Mouse (Mus musculus): ENCODE data around the gene Cavin1. TPM values are rescaled to one million over a fixed set of nuclear protein-coding genes. Genes with fewer than 3 reads are reported as not detected.

Cavin1 gene
- polyA plus RNA-seq, 1 experiment from 2014 or later: 16.3 TPM

DNA sequence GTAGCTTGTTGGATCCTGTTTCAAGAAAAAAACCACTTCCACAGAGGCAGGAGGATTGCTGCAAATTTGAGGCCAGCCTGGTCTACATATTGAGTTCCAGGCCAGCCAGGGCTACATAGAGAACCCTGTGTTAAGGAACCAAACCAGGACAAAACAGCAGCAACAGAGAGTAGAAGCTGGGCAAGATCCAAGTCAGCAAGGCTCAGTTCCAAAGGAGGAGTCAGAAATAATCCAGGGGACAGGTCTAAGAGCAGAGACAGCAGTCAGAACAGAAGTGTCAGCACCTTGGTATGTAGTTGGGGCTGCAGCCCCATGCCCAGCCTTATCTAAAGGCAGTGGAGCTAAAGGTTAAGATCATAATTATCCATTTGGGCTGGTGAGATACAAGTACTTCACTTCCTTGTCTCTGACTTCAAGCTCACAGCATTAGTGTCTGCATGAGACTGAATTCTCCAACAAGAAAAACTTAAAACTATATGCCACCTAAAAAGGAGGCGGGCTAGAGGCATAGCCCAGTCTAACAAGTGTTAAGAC, 46.2 kb downstream of the Cavin1 start:
- WGBS: 96% methylated on average over 1 of the region's 1 CpGs

GRCm38 (mm10) chr11:100920887-100921624, 49.6 kb downstream of the Cavin1 start:
- DNase-seq (no peak), ATAC-seq (ENCODE audit: low FRiP score, low TSS enrichment) (no peak)
- Histone ChIP-seq H3K4me3 (replicated peaks; ENCODE audit: low read depth, low read length) (no peak overlapping the region), H3K4me2 (ENCODE audit: low read length) (no peak overlapping the region), H3K9me3 (ENCODE audit: control insufficient read depth, low read length) (no peaks in the 10 kb centered on the region), H3K27ac (replicated peaks; ENCODE audit: low read depth, low read length) (no peak overlapping the region), H3K27me3 (ENCODE audit: control insufficient read depth, insufficient read depth, low read length) (no peaks in the 10 kb centered on the region), H3K9ac (replicated peaks; ENCODE audit: low read length) (no peak overlapping the region), H3K4me1 (ENCODE audit: control insufficient read depth, insufficient read depth, low read length) (no peaks in the 10 kb centered on the region), H3K36me3 (ENCODE audit: control insufficient read depth, insufficient read depth, low read length) (no peaks in the 10 kb centered on the region)
- WGBS: 90% methylated on average over 4 of the region's 4 CpGs

More for the DNA sequence above, 46.2 kb downstream of the Cavin1 start:
- Histone ChIP-seq H3K4me3 (replicated peaks; ENCODE audit: low read depth, low read length) (no peak overlapping the region), H3K36me3 (ENCODE audit: control insufficient read depth, insufficient read depth, low read length) (no peaks in the 10 kb centered on the region), H3K4me1 (ENCODE audit: control insufficient read depth, insufficient read depth, low read length) (no peaks in the 10 kb centered on the region), H3K27me3 (ENCODE audit: control insufficient read depth, insufficient read depth, low read length) (no peaks in the 10 kb centered on the region), H3K4me2 (ENCODE audit: low read length) (no peak overlapping the region), H3K9ac (replicated peaks; ENCODE audit: low read length) (no peak overlapping the region), H3K27ac (replicated peaks; ENCODE audit: low read depth, low read length) (no peak overlapping the region), H3K9me3 (ENCODE audit: control insufficient read depth, low read length) (no peaks in the 10 kb centered on the region)
- no peak for ATAC-seq (ENCODE audit: low FRiP score, low TSS enrichment)
- no peak for DNase-seq

DNA sequence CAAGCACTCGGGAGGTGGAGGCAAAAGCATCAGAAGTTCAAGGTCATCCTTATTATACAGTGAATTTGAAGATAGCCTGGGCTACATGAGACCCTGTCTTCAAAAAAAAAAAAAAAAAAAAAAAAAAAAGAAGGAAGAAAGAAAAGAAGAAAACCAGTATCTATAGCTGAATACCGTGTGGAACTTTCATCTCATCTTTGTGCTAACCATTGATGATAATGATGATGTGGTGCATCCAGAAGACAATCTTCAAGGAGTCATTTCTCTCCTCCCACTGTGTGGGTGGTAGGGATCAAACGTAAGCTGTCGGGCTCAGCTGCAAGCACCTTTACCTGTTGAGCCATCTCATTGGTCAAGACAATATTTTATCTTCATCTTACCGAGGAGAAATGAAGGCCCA, 52.7 kb downstream of the Cavin1 start:
- Histone ChIP-seq H3K27me3 (ENCODE audit: control insufficient read depth, insufficient read depth, low read length) (no peaks in the 10 kb centered on the region), H3K4me3 (replicated peaks; ENCODE audit: low read depth, low read length) (no peak overlapping the region), H3K36me3 (ENCODE audit: control insufficient read depth, insufficient read depth, low read length) (no peaks in the 10 kb centered on the region), H3K9ac (replicated peaks; ENCODE audit: low read length) (no peak overlapping the region), H3K4me2 (ENCODE audit: low read length) (no peak overlapping the region), H3K27ac (replicated peaks; ENCODE audit: low read depth, low read length) (no peak overlapping the region), H3K4me1 (ENCODE audit: control insufficient read depth, insufficient read depth, low read length) (no peaks in the 10 kb centered on the region), H3K9me3 (ENCODE audit: control insufficient read depth, low read length) (no peaks in the 10 kb centered on the region)
- WGBS: 93% methylated on average over 5 of the region's 5 CpGs
- ATAC-seq (ENCODE audit: low FRiP score, low TSS enrichment): no peak
- DNase-seq: no peak

DNA sequence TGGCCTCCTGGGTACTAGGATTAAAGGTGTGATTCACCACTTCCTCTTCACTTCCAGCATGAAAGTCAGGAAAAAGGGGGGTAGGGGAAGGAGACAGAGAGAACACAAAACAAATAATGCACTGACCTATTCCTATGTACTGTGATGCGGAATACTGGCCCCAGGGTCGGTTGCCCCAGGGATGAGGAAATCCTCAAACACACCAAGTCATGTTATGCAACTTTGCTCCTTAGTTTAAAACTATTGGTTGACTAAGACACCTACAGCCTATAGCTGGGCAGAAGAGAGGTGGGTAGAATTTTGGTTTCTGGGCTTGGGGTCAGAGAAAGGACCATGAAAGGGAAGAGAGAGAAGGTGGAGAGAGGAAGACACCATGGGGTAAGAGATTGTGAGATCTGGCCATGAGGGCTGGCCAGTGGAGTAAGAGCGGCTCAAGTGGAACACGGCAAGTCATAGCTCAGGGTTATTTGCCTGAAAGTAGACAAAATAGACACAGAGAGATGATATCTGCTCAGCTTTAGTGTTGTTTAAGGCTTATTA, 54.2 kb downstream of the Cavin1 start:
- Histone ChIP-seq H3K4me2 (ENCODE audit: low read length) (no peak overlapping the region), H3K9ac (replicated peaks; ENCODE audit: low read length) (no peak overlapping the region), H3K36me3 (ENCODE audit: control insufficient read depth, insufficient read depth, low read length) (no peaks in the 10 kb centered on the region), H3K27ac (replicated peaks; ENCODE audit: low read depth, low read length) (no peak overlapping the region), H3K4me1 (ENCODE audit: control insufficient read depth, insufficient read depth, low read length) (no peaks in the 10 kb centered on the region), H3K27me3 (ENCODE audit: control insufficient read depth, insufficient read depth, low read length) (no peaks in the 10 kb centered on the region), H3K9me3 (ENCODE audit: control insufficient read depth, low read length) (no peaks in the 10 kb centered on the region), H3K4me3 (replicated peaks; ENCODE audit: low read depth, low read length) (no peak overlapping the region)
- WGBS: 92% methylated on average over 4 of the region's 4 CpGs
- no peak for DNase-seq
- ATAC-seq (ENCODE audit: low FRiP score, low TSS enrichment): no peak

DNA sequence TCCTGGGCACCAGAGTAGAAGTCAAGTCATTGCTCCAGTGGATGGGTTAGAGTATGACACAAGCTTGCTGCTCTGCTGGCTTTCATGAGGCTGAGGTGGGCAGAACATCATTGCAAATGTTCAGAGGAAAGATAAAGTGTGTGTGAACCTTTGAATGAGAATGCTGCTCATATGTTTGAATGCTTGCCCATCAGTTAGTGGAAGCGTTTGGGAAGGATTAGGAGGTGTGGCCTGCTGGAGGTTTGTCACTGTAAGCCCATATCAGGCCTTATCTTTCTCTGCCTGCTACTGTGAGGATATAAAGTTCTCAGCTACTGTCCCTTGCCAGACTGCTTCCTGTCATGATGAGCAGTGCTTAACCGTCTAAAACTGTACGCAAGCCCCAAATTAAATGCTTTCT, 55.6 kb downstream of the Cavin1 start:
- no peaks in the 10 kb centered on the region for H3K36me3 ChIP-seq (ENCODE audit: control insufficient read depth, insufficient read depth, low read length)

GRCm38 (mm10) chr11:100914415-100914814, 56.3 kb downstream of the Cavin1 start:
- no peak for ATAC-seq (ENCODE audit: low FRiP score, low TSS enrichment)
- no peaks in the 10 kb centered on the region for H3K9me3 ChIP-seq (ENCODE audit: control insufficient read depth, low read length)
- H3K27me3 ChIP-seq (ENCODE audit: control insufficient read depth, insufficient read depth, low read length): no peaks in the 10 kb centered on the region
- no peak overlapping the region for H3K27ac ChIP-seq (replicated peaks; ENCODE audit: low read depth, low read length)
- H3K4me2 ChIP-seq (ENCODE audit: low read length): no peak overlapping the region
- no peak overlapping the region for H3K4me3 ChIP-seq (replicated peaks; ENCODE audit: low read depth, low read length)
- H3K36me3 ChIP-seq (ENCODE audit: control insufficient read depth, insufficient read depth, low read length): no peaks in the 10 kb centered on the region
- H3K4me1 ChIP-seq (ENCODE audit: control insufficient read depth, insufficient read depth, low read length): no peaks in the 10 kb centered on the region
- no peak overlapping the region for H3K9ac ChIP-seq (replicated peaks; ENCODE audit: low read length)
- 87% methylated on average over 5 of the region's 5 CpGs for WGBS
- no peak for DNase-seq

More for the DNA sequence above, 55.6 kb downstream of the Cavin1 start:
- ATAC-seq (ENCODE audit: low FRiP score, low TSS enrichment): no peak
- H3K4me3 ChIP-seq (replicated peaks; ENCODE audit: low read depth, low read length): no peak overlapping the region
- no peak overlapping the region for H3K4me2 ChIP-seq (ENCODE audit: low read length)
- H3K4me1 ChIP-seq (ENCODE audit: control insufficient read depth, insufficient read depth, low read length): no peaks in the 10 kb centered on the region
- WGBS: 97% methylated on average over 3 of the region's 3 CpGs
- no peak overlapping the region for H3K9ac ChIP-seq (replicated peaks; ENCODE audit: low read length)
- no peaks in the 10 kb centered on the region for H3K9me3 ChIP-seq (ENCODE audit: control insufficient read depth, low read length)
- H3K27ac ChIP-seq (replicated peaks; ENCODE audit: low read depth, low read length): no peak overlapping the region
- H3K27me3 ChIP-seq (ENCODE audit: control insufficient read depth, insufficient read depth, low read length): no peaks in the 10 kb centered on the region
- DNase-seq: no peak

DNA sequence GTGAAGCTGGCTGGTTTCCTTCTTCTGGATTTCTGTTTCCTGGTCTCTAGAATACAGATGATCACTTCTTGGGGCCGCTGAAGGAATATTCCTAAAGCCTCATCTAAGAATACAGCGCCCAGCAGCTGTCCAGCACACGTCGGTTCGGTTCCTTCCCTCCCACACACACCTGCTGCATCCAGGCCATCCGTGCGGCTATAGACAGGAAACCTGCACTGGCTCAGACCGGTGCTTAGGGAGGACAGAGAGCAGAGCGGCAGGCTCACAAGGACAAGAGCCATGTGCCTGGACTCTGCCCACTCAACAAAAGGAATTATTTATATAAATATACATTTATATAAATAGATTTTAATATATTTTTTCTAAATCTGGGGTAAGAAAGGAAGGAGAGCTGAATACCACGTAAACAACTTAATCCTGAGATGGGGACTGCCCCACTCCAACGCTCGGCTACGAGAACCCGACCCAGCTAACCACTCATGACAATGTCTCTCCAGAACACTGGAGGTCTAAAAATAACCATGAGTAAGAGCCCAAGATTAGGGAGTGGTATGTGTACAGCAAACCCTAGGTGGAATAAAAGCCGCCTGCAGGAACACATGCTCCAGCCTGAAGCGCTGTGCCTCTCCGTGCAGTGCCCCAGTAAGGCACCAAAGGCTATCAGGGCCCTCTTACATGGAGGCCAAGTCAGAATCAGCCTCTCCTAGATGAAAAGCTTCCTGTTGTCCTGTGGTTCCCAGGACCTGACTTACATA, 58.1 kb downstream of the Cavin1 start:
- Histone ChIP-seq H3K9me3 (ENCODE audit: control insufficient read depth, low read length) (no peaks in the 10 kb centered on the region), H3K27ac (replicated peaks; ENCODE audit: low read depth, low read length) (no peak overlapping the region), H3K27me3 (ENCODE audit: control insufficient read depth, insufficient read depth, low read length) (no peaks in the 10 kb centered on the region), H3K9ac (replicated peaks; ENCODE audit: low read length) (no peak overlapping the region), H3K36me3 (ENCODE audit: control insufficient read depth, insufficient read depth, low read length) (peaks cover 2% of the 10 kb centered on the region), H3K4me1 (ENCODE audit: control insufficient read depth, insufficient read depth, low read length) (no peaks in the 10 kb centered on the region), H3K4me2 (ENCODE audit: low read length) (no peak overlapping the region), H3K4me3 (replicated peaks; ENCODE audit: low read depth, low read length) (no peak overlapping the region)
- ATAC-seq (ENCODE audit: low FRiP score, low TSS enrichment) (no peak), DNase-seq (no peak)
- WGBS: 92% methylated on average over 17 of the region's 17 CpGs

DNA sequence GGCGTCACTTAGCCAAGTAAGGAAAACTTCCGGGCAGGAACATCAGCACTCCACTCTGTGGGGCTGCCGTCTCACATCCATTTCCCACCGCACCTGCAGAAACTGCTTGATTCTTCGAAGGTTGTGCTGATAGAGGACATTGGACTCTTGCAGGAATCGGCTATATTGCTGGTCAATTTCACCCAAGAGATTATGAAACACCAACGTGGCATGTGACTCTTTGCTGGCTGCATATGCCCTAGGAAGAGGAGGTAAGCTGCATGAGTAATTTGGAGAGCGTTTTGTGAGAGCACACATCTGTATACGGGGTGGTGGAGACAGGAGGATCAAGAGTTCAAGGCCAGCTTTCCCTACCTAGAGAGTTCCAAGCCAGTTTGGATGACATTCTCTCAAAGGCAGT, 62.1 kb downstream of the Cavin1 start:
- DNase-seq: no peak
- no peaks in the 10 kb centered on the region for H3K9me3 ChIP-seq (ENCODE audit: control insufficient read depth, low read length)
- ATAC-seq (ENCODE audit: low FRiP score, low TSS enrichment): no peak

More for the DNA sequence above, 62.1 kb downstream of the Cavin1 start:
- H3K4me1 ChIP-seq (ENCODE audit: control insufficient read depth, insufficient read depth, low read length): no peaks in the 10 kb centered on the region
- 86% methylated on average over 9 of the region's 9 CpGs for WGBS
- no peak overlapping the region for H3K9ac ChIP-seq (replicated peaks; ENCODE audit: low read length)
- no peaks in the 10 kb centered on the region for H3K27me3 ChIP-seq (ENCODE audit: control insufficient read depth, insufficient read depth, low read length)
- peaks cover 30% of the 10 kb centered on the region for H3K36me3 ChIP-seq (ENCODE audit: control insufficient read depth, insufficient read depth, low read length)
- H3K27ac ChIP-seq (replicated peaks; ENCODE audit: low read depth, low read length): no peak overlapping the region
- no peak overlapping the region for H3K4me3 ChIP-seq (replicated peaks; ENCODE audit: low read depth, low read length)
- H3K4me2 ChIP-seq (ENCODE audit: low read length): no peak overlapping the region

All from midbrain, embryonic 14.5 days (tissue).